Mouse (Mus musculus) kidney, embryonic 16.5 days (tissue): ENCODE measurements at regions not wholly inside any gene's neighbourhood (a gene's known extent, or its start where the extent isn't known, plus 50 kb on each side); places are given as distances from the start of the nearest gene placed in this dataset.

Experiments used
- ATAC-seq: fragments of 200-750 bp; cut with Nextera tagmentation; 2 replicates; pipeline ENCODE4 v1.8.0; 2017; ENCODE audit warnings: moderate TSS enrichment; ENCODE audit not compliant: low FRiP score, low TSS enrichment
- H3K27ac ChIP-seq: fragments of 300-500 bp; sonication (generic); 2 replicates; pipeline ENCODE4 v1.5.1; 2014; ENCODE audit warnings: low read length
- H3K27me3 ChIP-seq: fragments of 300-500 bp; sonication (generic); 2 replicates; pipeline ENCODE4 v1.6.1; 2014; ENCODE audit warnings: low read length, control low read depth, mixed read lengths; ENCODE audit not compliant: insufficient read depth
- H3K36me3 ChIP-seq: fragments of 300-500 bp; sonication (generic); 2 replicates; pipeline ENCODE4 v1.6.1; 2014; ENCODE audit warnings: low read length, control low read depth, mixed read lengths; ENCODE audit not compliant: insufficient read depth
- H3K4me1 ChIP-seq: fragments of 300-500 bp; sonication (generic); 2 replicates; pipeline ENCODE4 v1.6.1; 2014; ENCODE audit warnings: low read length, control low read depth, mixed read lengths; ENCODE audit not compliant: insufficient read depth
- H3K4me2 ChIP-seq: fragments of 300-500 bp; sonication (generic); replicated peaks from 2 replicates; pipeline ENCODE4 v1.6.1; 2014; ENCODE audit warnings: low read depth, low read length
- H3K4me3 ChIP-seq: fragments of 300-500 bp; sonication (generic); 2 replicates; pipeline ENCODE4 v1.5.1; 2014; ENCODE audit warnings: mild to moderate bottlenecking, low read length
- H3K9ac ChIP-seq: fragments of 300-500 bp; sonication (generic); replicated peaks from 2 replicates; pipeline ENCODE4 v1.6.1; 2014; ENCODE audit warnings: low read length
- H3K9me3 ChIP-seq: fragments of 300-500 bp; sonication (generic); 2 replicates; pipeline ENCODE4 v1.6.1; 2016; ENCODE audit warnings: low read length, control low read depth
- WGBS: fragments of 180-500 bp; shearing (Covaris S2); extraction: QIAGEN DNeasy Blood & Tissue Kit; methylation state at CpG from one replicate; pipeline ENCODE4 v1.1.7; 2014; 5-methylcytosine and 5-hydroxymethylcytosine counted together

GRCm38 (mm10) chr13:111962155-111962554 is 153.4 kb upstream of the Map3k1 start:
- Histone ChIP-seq H3K9ac (0 out of 2 replicates have a peak overlapping the region, but pooled peaks have one; percentile 16), H3K9me3 (no peaks in the 10 kb centered on the region), H3K4me1 (peaks cover 43% of the 10 kb centered on the region), H3K27me3 (no peaks in the 10 kb centered on the region), H3K4me3 (no peak overlapping the region), H3K36me3 (no peaks in the 10 kb centered on the region), H3K4me2 (no peak overlapping the region), H3K27ac (peak overlapping the region; percentile 90)
- ATAC-seq: peak; percentile 16; the same call in 1 of the 2 replicates
- 83% methylated on average over 4 of the region's 4 CpGs for WGBS

GRCm38 (mm10) chr13:111966113-111966512 is 157.3 kb upstream of the Map3k1 start:
- ATAC-seq: no peak
- no peaks in the 10 kb centered on the region for H3K27me3 ChIP-seq
- H3K4me2 ChIP-seq: no peak overlapping the region
- no peaks in the 10 kb centered on the region for H3K9me3 ChIP-seq
- WGBS: 35% methylated on average over 6 of the region's 6 CpGs
- H3K9ac ChIP-seq: 0 out of 2 replicates have a peak overlapping the region, but pooled peaks have one; percentile 13
- H3K4me1 ChIP-seq: peaks cover 59% of the 10 kb centered on the region
- H3K4me3 ChIP-seq: no peak overlapping the region
- no peaks in the 10 kb centered on the region for H3K36me3 ChIP-seq
- H3K27ac ChIP-seq: peak overlapping the region; percentile 75

- H3K9me3 ChIP-seq: no peaks in the 10 kb centered on the region
- no peaks in the 10 kb centered on the region for H3K36me3 ChIP-seq
- 14% methylated on average over 3 of the region's 3 CpGs for WGBS
- H3K27ac ChIP-seq: peak overlapping the region; percentile 75
- peaks cover 54% of the 10 kb centered on the region for H3K4me1 ChIP-seq
- H3K4me2 ChIP-seq: no peak overlapping the region
- ATAC-seq: no peak
- no peaks in the 10 kb centered on the region for H3K27me3 ChIP-seq
- no peak overlapping the region for H3K4me3 ChIP-seq
- 0 out of 2 replicates have a peak overlapping the region, but pooled peaks have one; percentile 13 for H3K9ac ChIP-seq
These were observed 157.8 kb upstream of the Map3k1 start for GRCm38 (mm10) chr13:111966627-111967026.

GRCm38 (mm10) chr13:111968197-111968596 is 159.4 kb upstream of the Map3k1 start:
- 20% methylated on average over 7 of the region's 7 CpGs for WGBS
- Histone ChIP-seq H3K4me3 (no peak overlapping the region), H3K36me3 (no peaks in the 10 kb centered on the region), H3K4me1 (peaks cover 43% of the 10 kb centered on the region), H3K4me2 (peak overlapping the region; percentile 35), H3K27ac (peak overlapping the region; percentile 58), H3K9me3 (no peaks in the 10 kb centered on the region), H3K27me3 (no peaks in the 10 kb centered on the region), H3K9ac (no peak overlapping the region)
- ATAC-seq: 0 out of 2 replicates have a peak, but pooled peaks have one; percentile 36

GRCm38 (mm10) chr13:111974282-111974681 is 165.5 kb upstream of the Map3k1 start:
- Histone ChIP-seq H3K4me3 (no peak overlapping the region), H3K27ac (peak overlapping the region; percentile 40; the same call in 1 of the 2 replicates), H3K9ac (no peak overlapping the region), H3K36me3 (no peaks in the 10 kb centered on the region), H3K4me2 (no peak overlapping the region), H3K9me3 (peaks cover 2% of the 10 kb centered on the region; the same call in 1 of the 2 replicates), H3K4me1 (peaks cover 22% of the 10 kb centered on the region), H3K27me3 (no peaks in the 10 kb centered on the region)
- peak; percentile 68 for ATAC-seq
- WGBS: 33% methylated on average over 4 of the region's 4 CpGs

GRCm38 (mm10) chr13:111975549-111975948 is 166.8 kb upstream of the Map3k1 start:
- H3K36me3 ChIP-seq: no peaks in the 10 kb centered on the region
- H3K9ac ChIP-seq: no peak overlapping the region
- no peak overlapping the region for H3K27ac ChIP-seq
- WGBS: 88% methylated on average over 3 of the region's 3 CpGs
- no peak overlapping the region for H3K4me2 ChIP-seq
- no peak for ATAC-seq
- H3K9me3 ChIP-seq: peaks cover 2% of the 10 kb centered on the region; the same call in 1 of the 2 replicates
- H3K4me1 ChIP-seq: peaks cover 35% of the 10 kb centered on the region
- H3K27me3 ChIP-seq: no peaks in the 10 kb centered on the region
- no peak overlapping the region for H3K4me3 ChIP-seq

GRCm38 (mm10) chr13:111977769-111978674 is 169.2 kb upstream of the Map3k1 start:
- H3K36me3 ChIP-seq: no peaks in the 10 kb centered on the region

GRCm38 (mm10) chr13:111978675-111979020 is 169.9 kb upstream of the Map3k1 start:
- peak; percentile 57 for ATAC-seq
- H3K9me3 ChIP-seq: peaks cover 2% of the 10 kb centered on the region; the same call in 1 of the 2 replicates
- H3K9ac ChIP-seq: no peak overlapping the region
- H3K4me2 ChIP-seq: 0 out of 2 replicates have a peak overlapping the region, but pooled peaks have one; percentile 32
- H3K4me3 ChIP-seq: no peak overlapping the region
- H3K27me3 ChIP-seq: no peaks in the 10 kb centered on the region
- no peaks in the 10 kb centered on the region for H3K36me3 ChIP-seq
- peak overlapping the region; percentile 87 for H3K27ac ChIP-seq
- peaks cover 39% of the 10 kb centered on the region for H3K4me1 ChIP-seq
- 58% methylated on average over 5 of the region's 5 CpGs for WGBS

More at GRCm38 (mm10) chr13:111977769-111978674, 169.2 kb upstream of the Map3k1 start:
- Histone ChIP-seq H3K27ac (peak overlapping the region; percentile 87), H3K4me1 (peaks cover 39% of the 10 kb centered on the region), H3K9me3 (peaks cover 2% of the 10 kb centered on the region; the same call in 1 of the 2 replicates), H3K27me3 (no peaks in the 10 kb centered on the region), H3K4me3 (no peak overlapping the region), H3K4me2 (no peak overlapping the region), H3K9ac (no peak overlapping the region)
- no peak; the same call in 1 of the 2 replicates for ATAC-seq
- whole genome bisulfite sequencing: 68% methylated on average over 31 of the region's 31 CpGs

- peaks cover 42% of the 10 kb centered on the region for H3K4me1 ChIP-seq
- H3K36me3 ChIP-seq: no peaks in the 10 kb centered on the region
- peak overlapping the region; percentile 32 for H3K4me2 ChIP-seq
- peak overlapping the region; percentile 42; the same call in 1 of the 2 replicates for H3K9ac ChIP-seq
- H3K27ac ChIP-seq: peak overlapping the region; percentile 87
- H3K27me3 ChIP-seq: no peaks in the 10 kb centered on the region
- peak; percentile 33; the same call in 1 of the 2 replicates for ATAC-seq
- peak overlapping the region; percentile 8; the same call in 1 of the 2 replicates for H3K4me3 ChIP-seq
- H3K9me3 ChIP-seq: peaks cover 2% of the 10 kb centered on the region; the same call in 1 of the 2 replicates
- 20% methylated on average over 17 of the region's 17 CpGs for WGBS
These were observed 170.8 kb upstream of the Map3k1 start for GRCm38 (mm10) chr13:111979428-111980204.
